1 mouse cellular context compared by ENCODE assay signal in the genomic region with DNA sequence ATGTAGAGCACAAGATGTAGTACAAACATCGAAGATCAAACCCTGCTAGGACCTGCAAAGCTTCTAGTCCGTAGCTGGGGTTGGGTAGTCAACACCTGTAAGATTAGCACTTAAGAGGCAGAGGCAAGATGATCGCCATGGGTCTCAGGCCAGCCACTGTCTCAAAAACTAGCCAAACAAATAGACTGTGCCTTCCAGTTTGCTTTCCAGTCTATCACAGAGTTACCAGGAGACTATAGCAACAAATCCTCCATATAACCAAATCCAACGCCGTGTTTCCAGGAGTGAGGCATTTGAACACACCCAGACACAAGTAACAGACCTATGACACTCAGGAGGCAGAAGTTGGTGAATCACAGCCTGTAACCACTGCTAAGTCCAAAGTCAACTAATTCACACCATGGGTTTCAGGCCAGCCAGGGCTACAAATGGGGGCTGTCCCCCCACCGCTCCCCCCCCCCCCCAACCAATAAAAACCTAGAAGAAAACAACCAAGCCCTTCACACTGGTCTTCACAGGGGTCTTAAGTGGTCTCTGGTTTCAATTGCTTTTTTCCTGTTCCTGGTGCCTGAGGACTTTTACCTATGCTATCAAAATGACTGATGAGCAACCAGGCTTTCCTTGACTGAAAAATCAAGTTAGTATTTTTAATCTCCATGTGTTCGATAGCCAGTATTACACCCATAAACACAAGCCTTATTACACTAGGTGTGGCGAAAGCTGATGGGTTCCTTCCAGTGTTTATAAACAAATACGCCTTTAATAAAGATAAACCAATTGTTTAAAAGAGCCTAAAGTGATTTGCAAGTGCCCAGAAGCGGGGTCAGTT.
A peak's percentile ranks its signal among the peaks of the same experiment; 100 is the strongest.
TF ChIP-seq lines count a peak whose summit lies in the region.

No protein-coding gene starts in this region.

TF ChIP-seq in MEL, 35 proteins besides CTCF, POLR2A, EP300 and RAD21:
- no peak for TF ChIP-seq GABPA (IDR thresholded peaks at IDR 0.05; ENCODE audit: low read depth, low read length)
- TF ChIP-seq TBP (IDR thresholded peaks at IDR 0.05; ENCODE audit: low read depth, low read length), result no peak
- TF ChIP-seq MXI1 (IDR thresholded peaks at IDR 0.05; ENCODE audit: low read depth, low read length), result peak; percentile 25; the same call in 1 of the 2 replicates
- no peak for TF ChIP-seq NRF1 (IDR thresholded peaks at IDR 0.05; ENCODE audit: insufficient read depth, low read depth, low read length, poor library complexity, severe bottlenecking)
- TF ChIP-seq ETS1 (IDR thresholded peaks at IDR 0.05; ENCODE audit: low read depth, low read length), result no peak
- no peak for TF ChIP-seq USF2 (IDR thresholded peaks at IDR 0.05; ENCODE audit: borderline replicate concordance in 1 of 2, insufficient read depth in 1 of 2, low read depth in 1 of 2, low read length in 2 of 2)
- TF ChIP-seq JUND (IDR thresholded peaks at IDR 0.05; ENCODE audit: low read depth, low read length), result no peak
- TF ChIP-seq MAX (IDR thresholded peaks at IDR 0.05; ENCODE audit: low read length), result peak; percentile 19; the same call in 1 of the 2 replicates
- TF ChIP-seq MYB (IDR thresholded peaks at IDR 0.05; ENCODE audit: low read depth, low read length), result no peak
- TF ChIP-seq TCF12 (IDR thresholded peaks at IDR 0.05; ENCODE audit: low read depth, low read length), result no peak
- no peak for TF ChIP-seq BHLHE40 (IDR thresholded peaks at IDR 0.05; ENCODE audit: borderline replicate concordance, low read depth, low read length)
- no peak for TF ChIP-seq RCOR1 (IDR thresholded peaks at IDR 0.05; ENCODE audit: low read depth, low read length)
- TF ChIP-seq E2F4 (IDR thresholded peaks at IDR 0.05; ENCODE audit: borderline replicate concordance, low read depth, low read length), result no peak
- TF ChIP-seq ZMIZ1 (IDR thresholded peaks at IDR 0.05; ENCODE audit: low read depth, low read length), result 0 out of 2 replicates have a peak, but pooled peaks have one; percentile 2
- TF ChIP-seq SMC3 (IDR thresholded peaks at IDR 0.05; ENCODE audit: low read depth, low read length), result no peak
- no peak for TF ChIP-seq GATA1 (IDR thresholded peaks at IDR 0.05; ENCODE audit: low read depth, low read length)
- TF ChIP-seq TAL1 (IDR thresholded peaks at IDR 0.05; ENCODE audit: low read length), result no peak
TF ChIP-seq in MEL: peak in this region for 3.
